Comparison of ENCODE assay signal across 8 mouse cellular contexts in genomic region chr9:96028818-96029217, GRCm38 (mm10).
DNase-seq lines count a peak whose midpoint lies in the region; ATAC-seq lines count a peak whose summit lies in the region.

No protein-coding gene starts in this region.

- peaks cover 80% of the 10 kb centered on the region for H3K36me3 ChIP-seq in intestine, embryonic 14.5 days (ENCODE audit: control insufficient read depth, insufficient read depth, low read length)
- H3K36me3 ChIP-seq in intestine, embryonic 16.5 days (ENCODE audit: control insufficient read depth, insufficient read depth, low read length): peaks cover 12% of the 10 kb centered on the region
- H3K36me3 ChIP-seq in neural tube, embryonic 11.5 days (ENCODE audit: control insufficient read depth, insufficient read depth, low read length): peaks cover 8% of the 10 kb centered on the region

- ATAC-seq in intestine, embryonic 14.5 days (replicated peaks; ENCODE audit: low FRiP score, low TSS enrichment, low read depth): no peak
- no peak for ATAC-seq in intestine, embryonic 16.5 days
- no peak for ATAC-seq in neural tube, embryonic 11.5 days (ENCODE audit: insufficient read depth, low FRiP score, low TSS enrichment)

- H3K27ac ChIP-seq in intestine, embryonic 14.5 days (ENCODE audit: low read depth): no peak overlapping the region
- no peak overlapping the region for H3K27ac ChIP-seq in intestine, embryonic 16.5 days (ENCODE audit: low read length)
- no peak overlapping the region for H3K27ac ChIP-seq in neural tube, embryonic 11.5 days (ENCODE audit: low read depth, low read length)

- 56% methylated on average over 1 of the region's 1 CpGs for WGBS in intestine, embryonic 14.5 days
- WGBS in intestine, embryonic 16.5 days: 52% methylated on average over 1 of the region's 1 CpGs
- WGBS in neural tube, embryonic 11.5 days: 55% methylated on average over 1 of the region's 1 CpGs

- H3K9ac ChIP-seq in intestine, embryonic 14.5 days (ENCODE audit: low read length): no peak overlapping the region
- H3K9ac ChIP-seq in intestine, embryonic 16.5 days (ENCODE audit: low read depth, low read length): no peak overlapping the region
- H3K9ac ChIP-seq in neural tube, embryonic 11.5 days (ENCODE audit: low read length): no peak overlapping the region

- no peak overlapping the region for H3K4me2 ChIP-seq in intestine, embryonic 14.5 days (ENCODE audit: low read length)
- no peak overlapping the region for H3K4me2 ChIP-seq in intestine, embryonic 16.5 days (ENCODE audit: low read depth, low read length)
- no peak overlapping the region for H3K4me2 ChIP-seq in neural tube, embryonic 11.5 days (ENCODE audit: low read depth)

- DNase-seq in intestine, embryonic 14.5 days (ENCODE audit: low spot score): peak; percentile 60
- peak; percentile 57 to 58 for DNase-seq in B cell, adult 2 months
- peak; percentile 18 for DNase-seq in MN1 (ENCODE audit: low spot score)
- peak; percentile 18 to 24 for DNase-seq in cerebellum, postnatal 36 days
- DNase-seq in kidney, postnatal 4 days: peak; percentile 45 to 55
- peak; percentile 24 for DNase-seq in neural tube, embryonic 11.5 days (ENCODE audit: low spot score)
- no peak for DNase-seq in Muller cell, postnatal 12 days (ENCODE audit: inconsistent ontology term)

- H3K9me3 ChIP-seq in intestine, embryonic 14.5 days (ENCODE audit: control insufficient read depth, low read length): no peaks in the 10 kb centered on the region
- no peaks in the 10 kb centered on the region for H3K9me3 ChIP-seq in intestine, embryonic 16.5 days (ENCODE audit: control insufficient read depth, low read length)
- no peaks in the 10 kb centered on the region for H3K9me3 ChIP-seq in neural tube, embryonic 11.5 days (ENCODE audit: control insufficient read depth, low read length)

- no peaks in the 10 kb centered on the region for H3K4me1 ChIP-seq in intestine, embryonic 14.5 days (replicated peaks; ENCODE audit: control insufficient read depth, insufficient read depth, low read length)
- no peaks in the 10 kb centered on the region for H3K4me1 ChIP-seq in intestine, embryonic 16.5 days (ENCODE audit: control insufficient read depth, insufficient read depth, low read length)
- no peaks in the 10 kb centered on the region for H3K4me1 ChIP-seq in neural tube, embryonic 11.5 days (ENCODE audit: control insufficient read depth, insufficient read depth, low read length)

- H3K27me3 ChIP-seq in intestine, embryonic 14.5 days (replicated peaks; ENCODE audit: control insufficient read depth, insufficient read depth, low read length): no peaks in the 10 kb centered on the region
- no peaks in the 10 kb centered on the region for H3K27me3 ChIP-seq in intestine, embryonic 16.5 days (replicated peaks; ENCODE audit: control insufficient read depth, insufficient read depth, low read length)
- H3K27me3 ChIP-seq in neural tube, embryonic 11.5 days (ENCODE audit: control insufficient read depth, insufficient read depth, low read length): no peaks in the 10 kb centered on the region

- H3K4me3 ChIP-seq in intestine, embryonic 14.5 days (ENCODE audit: low read depth, low read length): no peak overlapping the region
- no peak overlapping the region for H3K4me3 ChIP-seq in intestine, embryonic 16.5 days (ENCODE audit: low read length)
- H3K4me3 ChIP-seq in neural tube, embryonic 11.5 days (ENCODE audit: low read depth, low read length): no peak overlapping the region
